ENCODE assay signal across 22 mouse cellular contexts in genomic region chr5:122908001-122908400, GRCm38 (mm10). TPM values are rescaled to one million over a fixed set of nuclear protein-coding genes. Genes with fewer than 3 reads are reported as not detected.
DNase-seq lines count a peak whose midpoint lies in the region; ATAC-seq and TF ChIP-seq lines count a peak whose summit lies in the region.
"Had no signal": no experiment of that assay in that cellular context is flagged by ENCODE, and none has a peak within 500 bp of the region (broad histone marks: within the 10 kb centered on the region; RNA-seq: fewer than 3 reads in every experiment).

No protein-coding gene starts in this region.

- H3K79me2 ChIP-seq in CH12.LX (replicated peaks; ENCODE audit: control insufficient read depth, extremely low read depth, insufficient read depth, poor library complexity, severe bottlenecking): no peaks in the 10 kb centered on the region

- TF ChIP-seq RAD21 in CH12.LX (IDR thresholded peaks at IDR 0.05; ENCODE audit: low read depth, low read length): peak; percentile 54

- ATAC-seq in hindbrain, postnatal 0 days: no peak
- no peak for ATAC-seq in liver, embryonic 14.5 days (ENCODE audit: insufficient read depth)
- no peak for ATAC-seq in liver, embryonic 12.5 days
- ATAC-seq in Patski: no peak
- ATAC-seq: forebrain, embryonic 15.5 days; hindbrain, embryonic 16.5 days had no signal

- no peak overlapping the region for H3K4me2 ChIP-seq in hindbrain, postnatal 0 days (ENCODE audit: low read depth, low read length)
- no peak overlapping the region for H3K4me2 ChIP-seq in liver, embryonic 14.5 days (ENCODE audit: low read depth)
- H3K4me2 ChIP-seq in liver, embryonic 12.5 days: no peak overlapping the region
- H3K4me2 ChIP-seq in CH12.LX (ENCODE audit: insufficient read depth, low read depth, poor library complexity, severe bottlenecking): no peak overlapping the region
- H3K4me2 ChIP-seq: embryonic facial prominence, embryonic 15.5 days; forebrain, embryonic 15.5 days; heart, embryonic 15.5 days; limb, embryonic 13.5 days; liver, embryonic 15.5 days; neural tube, embryonic 15.5 days had no signal

- 97% methylated on average over 2 of the region's 2 CpGs for WGBS in hindbrain, postnatal 0 days
- WGBS in hindbrain, embryonic 10.5 days: 91% methylated on average over 2 of the region's 2 CpGs
- WGBS in liver, embryonic 14.5 days (ENCODE audit: insufficient replicate concordance): 68% methylated on average over 2 of the region's 2 CpGs
- 72% methylated on average over 2 of the region's 2 CpGs for WGBS in liver, embryonic 12.5 days (ENCODE audit: insufficient replicate concordance)

- DNase-seq in hindbrain, postnatal 0 days (ENCODE audit: low spot score): no peak
- DNase-seq in hindbrain, embryonic 10.5 days (ENCODE audit: low spot score): no peak
- DNase-seq in liver, embryonic 14.5 days (ENCODE audit: low read depth in 3 of 3, low spot score in 3 of 3): no peak
- DNase-seq in CH12.LX (ENCODE audit: extremely low read depth) (no peak), Patski (ENCODE audit: low read depth, low spot score) (no peak)
- DNase-seq in urinary bladder, adult 18-20 months (ENCODE audit: low spot score in 2 of 2): no peak
- DNase-seq: adrenal gland, postnatal 14 days; cerebellum, adult 8-10 months; gastrocnemius, postnatal 25 days; kidney, adult 11 months; kidney, postnatal 14 days; layer of hippocampus, postnatal 36 days had no signal

- peak; percentile 40 for TF ChIP-seq CTCF in hindbrain, postnatal 0 days (IDR thresholded peaks at IDR 0.05; ENCODE audit: low read depth)
- TF ChIP-seq CTCF in liver, embryonic 14.5 days (IDR thresholded peaks at IDR 0.05; ENCODE audit: low read depth): peak; percentile 45
- peak in 1 of 2 experiments; percentile 62; a peak in 2 of 4 replicates for TF ChIP-seq CTCF in CH12.LX (conservative IDR thresholded peaks at IDR 0.05 in 1 of 2, IDR thresholded peaks at IDR 0.05 in 1 of 2; ENCODE audit: low read depth in 2 of 2, low read length in 2 of 2)
- TF ChIP-seq CTCF in Patski (IDR thresholded peaks at IDR 0.05): peak; percentile 31

- H3K9me3 ChIP-seq in hindbrain, postnatal 0 days (ENCODE audit: low read length): no peaks in the 10 kb centered on the region
- no peaks in the 10 kb centered on the region for H3K9me3 ChIP-seq in hindbrain, embryonic 10.5 days
- no peaks in the 10 kb centered on the region for H3K9me3 ChIP-seq in liver, embryonic 14.5 days (ENCODE audit: control insufficient read depth, low read length)
- no peaks in the 10 kb centered on the region for H3K9me3 ChIP-seq in liver, embryonic 12.5 days (replicated peaks)
- no peaks in the 10 kb centered on the region for H3K9me3 ChIP-seq in CH12.LX (replicated peaks; ENCODE audit: low read length)
- H3K9me3 ChIP-seq: embryonic facial prominence, embryonic 15.5 days; forebrain, embryonic 15.5 days; G1E; heart, embryonic 15.5 days; limb, embryonic 13.5 days; liver, embryonic 15.5 days; midbrain, embryonic 10.5 days; neural tube, embryonic 15.5 days had no signal

- CTCF ChIA-PET in Patski (lab: Charles Lee): interaction anchor here (1.2 to 1.5 kb wide), 5 partner anchors 9 to 17 kb away, joined by 3 to 7 read pairs (median 3); no protein-coding TSS in a partner anchor

- dilution Hi-C loops in CH12.LX (cut with MboI; ENCODE audit: extremely low pct_ligation_motif_present, extremely low pct_unique_long_range_greater_than_20kb, low sequenced_read_pairs): no loop called here

- H3K27ac ChIP-seq in hindbrain, postnatal 0 days: no peak overlapping the region
- no peak overlapping the region for H3K27ac ChIP-seq in hindbrain, embryonic 10.5 days
- no peak overlapping the region for H3K27ac ChIP-seq in liver, embryonic 14.5 days
- H3K27ac ChIP-seq in liver, embryonic 12.5 days: no peak overlapping the region
- H3K27ac ChIP-seq in CH12.LX (ENCODE audit: insufficient read depth, low read depth): no peak overlapping the region
- H3K27ac ChIP-seq: embryonic facial prominence, embryonic 15.5 days; forebrain, embryonic 15.5 days; heart, embryonic 15.5 days; limb, embryonic 13.5 days; liver, embryonic 15.5 days; midbrain, embryonic 10.5 days; neural tube, embryonic 15.5 days had no signal

- H3K4me1 ChIP-seq in hindbrain, postnatal 0 days (ENCODE audit: insufficient read depth, low read length): no peaks in the 10 kb centered on the region
- no peaks in the 10 kb centered on the region for H3K4me1 ChIP-seq in hindbrain, embryonic 10.5 days (replicated peaks)
- peaks cover 2 to 7% of the 10 kb centered on the region in 2 experiments; a peak in 3 of 4 replicates for H3K4me1 ChIP-seq in liver, embryonic 14.5 days (replicated peaks; ENCODE audit: control insufficient read depth in 2 of 2, insufficient read depth in 2 of 2, low read length in 1 of 2)
- H3K4me1 ChIP-seq in liver, embryonic 12.5 days: peaks cover 14% of the 10 kb centered on the region
- peaks cover 0 to 15% of the 10 kb centered on the region in 2 experiments; a peak in 3 of 4 replicates for H3K4me1 ChIP-seq in CH12.LX (ENCODE audit: control insufficient read depth in 1 of 2, insufficient read depth in 2 of 2)
- H3K4me1 ChIP-seq: embryonic facial prominence, embryonic 15.5 days; forebrain, embryonic 15.5 days; heart, embryonic 15.5 days; limb, embryonic 13.5 days; midbrain, embryonic 10.5 days; neural tube, embryonic 15.5 days had no signal

- POLR2A ChIA-PET in Patski (lab: Charles Lee): no interaction called here

- H3K27me3 ChIP-seq in hindbrain, postnatal 0 days (ENCODE audit: insufficient read depth, low read length): no peaks in the 10 kb centered on the region
- no peaks in the 10 kb centered on the region for H3K27me3 ChIP-seq in hindbrain, embryonic 10.5 days (ENCODE audit: insufficient read depth, poor library complexity, severe bottlenecking)
- no peaks in the 10 kb centered on the region for H3K27me3 ChIP-seq in liver, embryonic 14.5 days (ENCODE audit: control insufficient read depth, insufficient read depth, low read length)
- H3K27me3 ChIP-seq in liver, embryonic 12.5 days (replicated peaks): no peaks in the 10 kb centered on the region
- no peaks in the 10 kb centered on the region for H3K27me3 ChIP-seq in CH12.LX (replicated peaks)
- no peaks in the 10 kb centered on the region for H3K27me3 ChIP-seq in Patski
- H3K27me3 ChIP-seq: embryonic facial prominence, embryonic 15.5 days; forebrain, embryonic 15.5 days; heart, embryonic 15.5 days; limb, embryonic 13.5 days; liver, embryonic 15.5 days; neural tube, embryonic 15.5 days had no signal

- H3K4me3 ChIP-seq in hindbrain, postnatal 0 days (ENCODE audit: low read length): no peak overlapping the region
- H3K4me3 ChIP-seq in hindbrain, embryonic 10.5 days: no peak overlapping the region
- H3K4me3 ChIP-seq in liver, embryonic 14.5 days (ENCODE audit: insufficient read depth in 1 of 2, low read depth in 2 of 2, low read length in 2 of 2): no peak overlapping the region
- H3K4me3 ChIP-seq in liver, embryonic 12.5 days: no peak overlapping the region
- H3K4me3 ChIP-seq in CH12.LX (replicated peaks in 1 of 3; ENCODE audit: low read depth in 2 of 3, low read length in 2 of 3, poor library complexity in 1 of 3): no peak overlapping the region
- H3K4me3 ChIP-seq: embryonic facial prominence, embryonic 15.5 days; forebrain, embryonic 15.5 days; heart, embryonic 15.5 days; limb, embryonic 13.5 days; liver, embryonic 15.5 days; midbrain, embryonic 10.5 days; neural tube, embryonic 15.5 days had no signal

- no peak for TF ChIP-seq EP300 in liver, embryonic 14.5 days (IDR thresholded peaks at IDR 0.05; ENCODE audit: low read depth)
- TF ChIP-seq EP300 in CH12.LX (IDR thresholded peaks at IDR 0.05; ENCODE audit: low read length): no peak

- TF ChIP-seq POLR2A in CH12.LX (IDR thresholded peaks at IDR 0.05; ENCODE audit: low read depth, low read length): no peak

- in situ Hi-C loops in CH12.LX (cut with MboI; ENCODE audit: low pct_ligation_motif_present, low pct_unique_long_range_greater_than_20kb, low sequenced_read_pairs) (no loop called here), Patski (cut with MboI; ENCODE audit: low pct_unique_long_range_greater_than_20kb) (no loop called here)

- no peaks in the 10 kb centered on the region for H3K36me3 ChIP-seq in hindbrain, postnatal 0 days (ENCODE audit: insufficient read depth, low read length)
- peaks cover 18% of the 10 kb centered on the region for H3K36me3 ChIP-seq in hindbrain, embryonic 10.5 days
- no peaks in the 10 kb centered on the region for H3K36me3 ChIP-seq in liver, embryonic 14.5 days (replicated peaks; ENCODE audit: control insufficient read depth, insufficient read depth, low read depth)
- no peaks in the 10 kb centered on the region for H3K36me3 ChIP-seq in liver, embryonic 12.5 days
- H3K36me3 ChIP-seq in CH12.LX (replicated peaks in 1 of 2; ENCODE audit: control insufficient read depth in 1 of 2, insufficient read depth in 1 of 2, low read length in 1 of 2): peaks cover 9 to 91% of the 10 kb centered on the region in 2 experiments
- H3K36me3 ChIP-seq: embryonic facial prominence, embryonic 15.5 days; forebrain, embryonic 15.5 days; heart, embryonic 15.5 days; limb, embryonic 13.5 days; liver, embryonic 15.5 days; neural tube, embryonic 15.5 days had no signal

- H3K9ac ChIP-seq in hindbrain, postnatal 0 days (replicated peaks; ENCODE audit: low read length): no peak overlapping the region
- H3K9ac ChIP-seq in liver, embryonic 14.5 days (replicated peaks): no peak overlapping the region
- no peak overlapping the region for H3K9ac ChIP-seq in liver, embryonic 12.5 days
- H3K9ac ChIP-seq in CH12.LX (ENCODE audit: insufficient read depth, low read depth): no peak overlapping the region
- H3K9ac ChIP-seq: embryonic facial prominence, embryonic 15.5 days; forebrain, embryonic 15.5 days; heart, embryonic 15.5 days; limb, embryonic 13.5 days; liver, embryonic 15.5 days; neural tube, embryonic 15.5 days had no signal

TF ChIP-seq in CH12.LX, 34 proteins besides CTCF, POLR2A, EP300 and RAD21:
- peak; percentile 47 for TF ChIP-seq SMC3 (IDR thresholded peaks at IDR 0.05; ENCODE audit: low read depth, low read length)
- no peak for TF ChIP-seq MXI1 (IDR thresholded peaks at IDR 0.05; ENCODE audit: low read depth, low read length)

RNA-seq across cellular contexts. Expression of gene Rnf34, which starts 58.2 kb away (rescaled TPM):
- 23.8 and 37.2 TPM in 2 replicates for total RNA-seq in hindbrain, postnatal 0 days (2014; rRNA removed)
- polyA plus RNA-seq in hindbrain, postnatal 0 days (2015; fragmentation: Nextera tagmentation; extraction: Ambion mirVana): 43.0 and 46.2 TPM in 2 replicates
- 47.6 and 48.3 TPM in 2 replicates for polyA plus RNA-seq in hindbrain, embryonic 10.5 days (2016; fragmentation: Nextera tagmentation; extraction: Ambion mirVana)
- polyA plus RNA-seq in liver, embryonic 14.5 days (2012; rRNA removed): 5.4 and 6.6 TPM in 2 replicates
- 12.2 and 13.2 TPM in 2 replicates for polyA plus RNA-seq in liver, embryonic 14.5 days (2014; fragmentation: Nextera tagmentation; extraction: Ambion mirVana)
- polyA plus RNA-seq in liver, embryonic 12.5 days (2016; fragmentation: Nextera tagmentation; extraction: Ambion mirVana): 14.4 and 14.9 TPM in 2 replicates
- total RNA-seq in CH12.LX (2012; rRNA removed) (17.2 and 18.4 TPM in 2 replicates), CH12.LX (2014; rRNA removed) (24.1 and 24.6 TPM in 2 replicates)
- polyA plus RNA-seq in CH12.LX (2012; ENCODE audit: insufficient read length, low read depth) (29.1 and 30.8 TPM in 2 replicates), Patski (2021) (38.1 TPM)
